Comparison of ENCODE assay signal across 21 mouse cellular contexts in genomic region chr4:142000581-142000980, GRCm38 (mm10). TPM values are rescaled to one million over a fixed set of nuclear protein-coding genes. Genes with fewer than 3 reads are reported as not detected.
DNase-seq lines count a peak whose midpoint lies in the region; ATAC-seq and TF ChIP-seq lines count a peak whose summit lies in the region.
"Had no signal": no experiment of that assay in that cellular context is flagged by ENCODE, and none has a peak within 500 bp of the region (broad histone marks: within the 10 kb centered on the region; RNA-seq: fewer than 3 reads in every experiment).

No protein-coding gene starts in this region.

- peak; percentile 58 for DNase-seq in kidney, adult 2 months
- DNase-seq in kidney, postnatal 14 days = peak; percentile 38
- DNase-seq in adipocyte (ENCODE audit: low spot score) = no peak
- no peak for DNase-seq in thymus, postnatal 25 days
- DNase-seq in layer of hippocampus, adult 9-11 months = no peak
- DNase-seq: adrenal gland, postnatal 25 days; cerebellum, adult 11 months; cerebellum, postnatal 10 days; lung, postnatal 10 days had no signal

- no peaks in the 10 kb centered on the region for H3K9me3 ChIP-seq in intestine, embryonic 15.5 days
- no peaks in the 10 kb centered on the region for H3K9me3 ChIP-seq in intestine, postnatal 0 days (ENCODE audit: control insufficient read depth)
- H3K9me3 ChIP-seq in stomach, embryonic 15.5 days = no peaks in the 10 kb centered on the region
- H3K9me3 ChIP-seq: heart, embryonic 10.5 days; hindbrain, embryonic 10.5 days; midbrain, embryonic 15.5 days had no signal

- no peak overlapping the region for H3K4me2 ChIP-seq in intestine, embryonic 15.5 days (replicated peaks)
- H3K4me2 ChIP-seq in intestine, postnatal 0 days (replicated peaks; ENCODE audit: low read depth) = no peak overlapping the region
- no peak overlapping the region for H3K4me2 ChIP-seq in stomach, embryonic 15.5 days
- H3K4me2 ChIP-seq: midbrain, embryonic 15.5 days had no signal

- H3K36me3 ChIP-seq in intestine, embryonic 15.5 days = no peaks in the 10 kb centered on the region
- H3K36me3 ChIP-seq in intestine, postnatal 0 days (ENCODE audit: control insufficient read depth, insufficient read depth) = no peaks in the 10 kb centered on the region
- H3K36me3 ChIP-seq in kidney, adult 2 months (ENCODE audit: control insufficient read depth, insufficient read depth, low read length) = no peaks in the 10 kb centered on the region
- H3K36me3 ChIP-seq in stomach, embryonic 15.5 days = no peaks in the 10 kb centered on the region
- H3K36me3 ChIP-seq: heart, embryonic 10.5 days; hindbrain, embryonic 10.5 days; midbrain, embryonic 15.5 days had no signal

- peaks cover 22% of the 10 kb centered on the region for H3K4me1 ChIP-seq in intestine, embryonic 15.5 days (replicated peaks)
- H3K4me1 ChIP-seq in intestine, postnatal 0 days (replicated peaks; ENCODE audit: control insufficient read depth, insufficient read depth, low read length) = peaks cover 5% of the 10 kb centered on the region; the same call in 1 of the 2 replicates
- peaks cover 9% of the 10 kb centered on the region; the same call in 1 of the 2 replicates for H3K4me1 ChIP-seq in kidney, adult 2 months (ENCODE audit: control insufficient read depth, insufficient read depth, low read length)
- peaks cover 9% of the 10 kb centered on the region; the same call in 1 of the 2 replicates for H3K4me1 ChIP-seq in stomach, embryonic 15.5 days

- TF ChIP-seq CTCF in intestine, postnatal 0 days (IDR thresholded peaks at IDR 0.05; ENCODE audit: low read depth) = no peak
- TF ChIP-seq CTCF in kidney, adult 2 months (conservative IDR thresholded peaks at IDR 0.05; ENCODE audit: insufficient read depth, insufficient read length, low read depth, low read length) = no peak

- no peak overlapping the region for H3K9ac ChIP-seq in intestine, embryonic 15.5 days
- no peak overlapping the region for H3K9ac ChIP-seq in intestine, postnatal 0 days (ENCODE audit: low read depth, low read length)
- no peak overlapping the region for H3K9ac ChIP-seq in stomach, embryonic 15.5 days
- H3K9ac ChIP-seq: liver, embryonic 14.5 days; midbrain, embryonic 15.5 days had no signal

- no peaks in the 10 kb centered on the region for H3K27me3 ChIP-seq in intestine, embryonic 15.5 days (replicated peaks)
- no peaks in the 10 kb centered on the region for H3K27me3 ChIP-seq in intestine, postnatal 0 days (replicated peaks; ENCODE audit: control insufficient read depth, insufficient read depth, low read length)
- H3K27me3 ChIP-seq in kidney, adult 2 months (replicated peaks; ENCODE audit: control insufficient read depth, insufficient read depth, low read length) = no peaks in the 10 kb centered on the region
- no peaks in the 10 kb centered on the region for H3K27me3 ChIP-seq in stomach, embryonic 15.5 days (replicated peaks)
- H3K27me3 ChIP-seq: midbrain, embryonic 15.5 days had no signal

- no peak overlapping the region for H3K4me3 ChIP-seq in intestine, embryonic 15.5 days (replicated peaks)
- no peak overlapping the region for H3K4me3 ChIP-seq in intestine, postnatal 0 days (ENCODE audit: low read depth, low read length)
- H3K4me3 ChIP-seq in kidney, adult 2 months (ENCODE audit: insufficient read depth, low read depth, low read length) = no peak overlapping the region
- no peak overlapping the region for H3K4me3 ChIP-seq in stomach, embryonic 15.5 days (replicated peaks)
- H3K4me3 ChIP-seq: heart, embryonic 10.5 days; hindbrain, embryonic 10.5 days; layer of hippocampus, adult 2 months; midbrain, embryonic 15.5 days; myocyte had no signal

- WGBS in intestine, embryonic 15.5 days = 56% methylated on average over 9 of the region's 9 CpGs
- 47% methylated on average over 9 of the region's 9 CpGs for WGBS in intestine, postnatal 0 days
- 25% methylated on average over 9 of the region's 9 CpGs for WGBS in kidney, adult 2 months
- 54% methylated on average over 9 of the region's 9 CpGs for WGBS in stomach, embryonic 15.5 days

- no peak for ATAC-seq in intestine, embryonic 15.5 days
- ATAC-seq in intestine, postnatal 0 days = no peak
- ATAC-seq in stomach, embryonic 15.5 days (ENCODE audit: insufficient read depth, low FRiP score, low read depth) = no peak
- ATAC-seq: activated CD4-positive, CD25-positive, alpha-beta regulatory T cell, adult 4 months; CD4-positive, CD25-positive, alpha-beta regulatory T cell, adult 4 months; forebrain, embryonic 16.5 days; midbrain, embryonic 15.5 days had no signal

- TF ChIP-seq POLR2A in kidney, adult 2 months (IDR thresholded peaks at IDR 0.05; ENCODE audit: low read depth, low read length) = no peak

- H3K27ac ChIP-seq in intestine, embryonic 15.5 days = 0 out of 2 replicates have a peak overlapping the region, but pooled peaks have one; percentile 5
- no peak overlapping the region for H3K27ac ChIP-seq in intestine, postnatal 0 days (ENCODE audit: low read depth, low read length)
- no peak overlapping the region for H3K27ac ChIP-seq in kidney, adult 2 months (ENCODE audit: insufficient read depth, low read depth, low read length)
- H3K27ac ChIP-seq in stomach, embryonic 15.5 days = peak overlapping the region; percentile 44; the same call in 1 of the 2 replicates
- H3K27ac ChIP-seq: heart, embryonic 10.5 days; hindbrain, embryonic 10.5 days; layer of hippocampus, adult 2 months; midbrain, embryonic 15.5 days had no signal

RNA-seq across cellular contexts. Expression of gene Fhad1, which starts 14.3 kb away (rescaled TPM):
- 1.4 and 2.3 TPM in 2 replicates for polyA plus RNA-seq in intestine, embryonic 15.5 days (2015; fragmentation: Nextera tagmentation; extraction: Ambion mirVana)
- 1.2 and 1.4 TPM in 2 replicates for polyA plus RNA-seq in intestine, postnatal 0 days (2015; fragmentation: Nextera tagmentation; extraction: Ambion mirVana)
- 0.18 and 0.28 TPM in 2 replicates for polyA plus RNA-seq in kidney, adult 2 months (2012; rRNA removed)
- polyA plus RNA-seq in stomach, embryonic 15.5 days (2015; fragmentation: Nextera tagmentation; extraction: Ambion mirVana) = 2.0 and 2.7 TPM in 2 replicates

Comparison
In these comparisons a context has a peak if more than half of its experiments do, and no peak if none do; other contexts are left out.
1. H3K27ac ChIP-seq: peak in intestine, embryonic 15.5 days (single experiment) and stomach, embryonic 15.5 days (single experiment); none in intestine, postnatal 0 days (single experiment) and kidney, adult 2 months (single experiment).
2. DNase-seq: peak in kidney, adult 2 months (single experiment) and kidney, postnatal 14 days (single experiment); none in adipocyte (single experiment), thymus, postnatal 25 days (single experiment) and layer of hippocampus, adult 9-11 months (single experiment).